Mouse (Mus musculus) hindbrain, embryonic 16.5 days (tissue): Measurements from ENCODE around the gene Tomm20. TPM values are rescaled to one million over a fixed set of nuclear protein-coding genes. Genes with fewer than 3 reads are reported as not detected.

Experiments
- ATAC-seq: fragments of 200-750 bp; cut with Nextera tagmentation; 2 replicates; pipeline ENCODE4 v1.8.0; 2017; ENCODE audit warnings: moderate TSS enrichment, moderate library complexity
- H3K27ac ChIP-seq: fragments of 300-500 bp; sonication (generic); 2 replicates; pipeline ENCODE4 v1.5.1; 2014; ENCODE audit warnings: low read depth, mild to moderate bottlenecking, control low read depth, low read length, moderate library complexity
- H3K27me3 ChIP-seq: fragments of 300-500 bp; sonication (generic); replicated peaks from 2 replicates; pipeline ENCODE4 v1.6.1; 2014; ENCODE audit warnings: low read length; ENCODE audit not compliant: control insufficient read depth, insufficient read depth
- H3K36me3 ChIP-seq: fragments of 300-500 bp; sonication (generic); 2 replicates; pipeline ENCODE4 v1.6.1; 2014; ENCODE audit warnings: mild to moderate bottlenecking, low read length, moderate library complexity, mixed read lengths; ENCODE audit not compliant: control insufficient read depth, insufficient read depth
- H3K4me1 ChIP-seq: fragments of 300-500 bp; sonication (generic); 2 replicates; pipeline ENCODE4 v1.6.1; 2014; ENCODE audit warnings: low read depth, low read length; ENCODE audit not compliant: control insufficient read depth, insufficient read depth
- H3K4me2 ChIP-seq: fragments of 300-500 bp; sonication (generic); 2 replicates; pipeline ENCODE4 v1.6.1; 2014; ENCODE audit warnings: mild to moderate bottlenecking, low read length, control low read depth, moderate library complexity
- H3K4me3 ChIP-seq: fragments of 300-500 bp; sonication (generic); 2 replicates; pipeline ENCODE4 v1.5.1; 2014; ENCODE audit warnings: mild to moderate bottlenecking, low read length, control low read depth, moderate library complexity
- H3K9ac ChIP-seq: fragments of 300-500 bp; sonication (generic); 2 replicates; pipeline ENCODE4 v1.6.1; 2014; ENCODE audit warnings: low read depth, mild to moderate bottlenecking, control low read depth, low read length, moderate library complexity
- H3K9me3 ChIP-seq: fragments of 300-500 bp; sonication (generic); 2 replicates; pipeline ENCODE4 v1.6.1; 2014; ENCODE audit warnings: mild to moderate bottlenecking, low read length, moderate library complexity; ENCODE audit not compliant: control insufficient read depth
- WGBS: fragments of 180-500 bp; shearing (Covaris S2); extraction: QIAGEN DNeasy Blood & Tissue Kit; methylation state at CpG from one replicate; pipeline ENCODE4 v1.1.7; 2014; 5-methylcytosine and 5-hydroxymethylcytosine counted together
- polyA plus RNA-seq: library from polyadenylated mRNA; unstranded; fragments of >200 nt; fragmentation: Nextera tagmentation; extraction: Ambion mirVana; gene quantifications from 2 replicates; pipeline ENCODE4 v1.2.1, GENCODE M21; 2015

Tomm20 gene
- polyA plus RNA-seq, 1 experiment from 2014 or later = 231 TPM

DNA sequence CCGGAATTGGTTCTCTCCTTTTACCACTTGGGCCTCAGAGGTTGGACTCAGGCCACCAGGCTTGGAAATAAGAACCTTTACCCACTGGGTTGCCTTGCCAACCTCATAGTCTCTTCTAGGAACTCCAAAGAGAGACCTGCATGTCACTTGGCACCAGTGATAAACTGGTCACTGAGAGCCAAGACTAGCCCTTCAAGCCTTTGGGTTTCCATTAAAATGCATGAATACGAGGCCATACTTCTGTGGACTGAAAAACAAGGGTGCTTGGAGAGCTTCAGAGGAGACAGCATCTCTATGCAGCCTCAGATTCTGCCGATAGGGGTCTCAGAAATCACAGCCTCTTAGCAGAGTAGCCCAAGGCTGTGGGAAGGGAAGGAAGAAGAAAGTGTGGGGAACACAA lies 38.3 kb downstream of the Tomm20 start:
- 55% methylated on average over 3 of the region's 3 CpGs for WGBS
- no peaks in the 10 kb centered on the region for H3K36me3 ChIP-seq
- H3K4me2 ChIP-seq = no peak overlapping the region
- no peak overlapping the region for H3K4me3 ChIP-seq
- peak; percentile 89 for ATAC-seq
- H3K9ac ChIP-seq = no peak overlapping the region
- no peaks in the 10 kb centered on the region; the same call in 1 of the 2 replicates for H3K9me3 ChIP-seq
- no peak overlapping the region; the same call in 1 of the 2 replicates for H3K27ac ChIP-seq
- no peaks in the 10 kb centered on the region; the same call in 1 of the 2 replicates for H3K4me1 ChIP-seq
- no peaks in the 10 kb centered on the region for H3K27me3 ChIP-seq

DNA sequence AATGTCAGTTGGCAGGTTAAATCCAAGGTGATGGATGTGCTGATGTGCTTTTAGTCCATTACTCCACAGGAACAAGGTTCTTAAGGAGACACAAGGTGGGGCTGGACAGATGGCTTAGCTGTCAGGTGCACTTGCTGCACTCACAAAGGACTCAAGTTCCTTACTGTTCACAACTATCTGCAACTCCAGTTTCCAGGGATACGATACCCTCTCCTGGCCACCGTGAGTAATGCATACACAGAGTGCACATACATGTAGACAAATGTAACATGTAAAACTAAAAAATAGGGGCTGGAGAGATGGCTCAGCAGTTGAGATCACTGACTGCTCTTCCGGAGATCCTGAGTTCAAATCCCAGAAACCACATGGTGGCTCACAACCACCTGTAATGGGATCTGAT lies 40.3 kb downstream of the Tomm20 start:
- Histone ChIP-seq H3K9me3 (no peaks in the 10 kb centered on the region; the same call in 1 of the 2 replicates), H3K9ac (no peak overlapping the region), H3K27ac (no peak overlapping the region), H3K36me3 (no peaks in the 10 kb centered on the region), H3K4me2 (no peak overlapping the region), H3K4me3 (no peak overlapping the region), H3K4me1 (no peaks in the 10 kb centered on the region; the same call in 1 of the 2 replicates), H3K27me3 (no peaks in the 10 kb centered on the region)
- ATAC-seq = no peak
- WGBS = 92% methylated on average over 3 of the region's 3 CpGs

DNA sequence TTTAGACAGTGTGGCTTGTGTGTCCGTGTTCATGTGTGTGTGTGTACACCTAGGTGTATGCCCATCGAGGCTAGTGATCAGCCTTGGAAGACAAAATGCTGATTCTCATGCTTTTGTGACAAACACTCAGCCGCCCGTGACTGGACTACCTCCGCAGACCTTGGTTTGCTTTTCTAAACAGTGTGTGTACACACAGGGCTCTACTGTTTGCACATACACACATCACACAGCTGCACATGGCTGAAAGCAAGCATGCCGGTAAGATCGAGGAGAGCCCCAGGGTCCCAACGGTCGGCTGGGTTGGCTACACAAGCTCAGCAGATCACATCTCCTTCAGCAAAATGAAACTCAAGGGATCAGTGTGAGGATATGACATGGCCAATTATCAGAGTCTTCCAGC lies 41.7 kb downstream of the Tomm20 start:
- no peaks in the 10 kb centered on the region; the same call in 1 of the 2 replicates for H3K4me1 ChIP-seq
- no peaks in the 10 kb centered on the region; the same call in 1 of the 2 replicates for H3K9me3 ChIP-seq
- WGBS = 88% methylated on average over 9 of the region's 9 CpGs
- no peak overlapping the region for H3K4me2 ChIP-seq
- no peaks in the 10 kb centered on the region for H3K36me3 ChIP-seq
- H3K27me3 ChIP-seq = no peaks in the 10 kb centered on the region
- H3K9ac ChIP-seq = no peak overlapping the region
- ATAC-seq = no peak
- H3K4me3 ChIP-seq = no peak overlapping the region
- no peak overlapping the region for H3K27ac ChIP-seq

DNA sequence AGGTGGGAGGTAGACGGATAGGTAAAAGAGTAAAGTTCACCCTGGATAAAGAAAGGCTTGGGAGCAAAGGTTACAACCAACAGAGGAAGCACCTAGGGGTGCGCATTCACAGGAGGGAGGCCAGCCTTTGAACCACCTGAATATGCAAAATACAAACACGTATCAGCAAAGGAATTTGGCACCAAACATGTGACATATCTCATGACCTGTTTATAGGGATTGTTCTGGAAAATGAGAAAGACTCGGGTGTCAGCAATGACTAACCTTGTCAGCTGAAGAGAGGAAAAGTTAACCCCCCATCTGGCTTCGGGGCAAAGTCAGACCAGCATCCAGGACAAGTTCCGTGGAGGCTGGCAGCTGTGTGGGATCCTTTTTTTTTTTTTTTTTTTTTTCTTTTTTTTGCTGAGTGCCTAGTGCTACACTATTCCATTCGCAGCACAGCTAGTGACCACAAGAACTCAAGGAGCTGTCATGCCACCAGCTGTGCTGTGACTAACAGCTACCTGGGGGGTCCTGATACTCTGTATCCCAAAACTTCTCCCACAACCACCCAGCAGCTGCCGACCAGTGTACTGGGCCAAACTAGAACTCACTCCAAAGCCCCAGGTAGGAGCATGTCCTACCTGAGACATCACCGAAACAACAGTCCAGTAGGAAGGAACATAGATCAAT lies 42.3 kb downstream of the Tomm20 start:
- no peak overlapping the region for H3K9ac ChIP-seq
- no peak overlapping the region for H3K27ac ChIP-seq
- H3K9me3 ChIP-seq = no peaks in the 10 kb centered on the region; the same call in 1 of the 2 replicates
- H3K27me3 ChIP-seq = no peaks in the 10 kb centered on the region
- no peaks in the 10 kb centered on the region for H3K36me3 ChIP-seq
- WGBS = 72% methylated on average over 9 of the region's 9 CpGs
- no peak overlapping the region for H3K4me2 ChIP-seq
- no peak for ATAC-seq
- H3K4me1 ChIP-seq = no peaks in the 10 kb centered on the region; the same call in 1 of the 2 replicates
- no peak overlapping the region for H3K4me3 ChIP-seq

DNA sequence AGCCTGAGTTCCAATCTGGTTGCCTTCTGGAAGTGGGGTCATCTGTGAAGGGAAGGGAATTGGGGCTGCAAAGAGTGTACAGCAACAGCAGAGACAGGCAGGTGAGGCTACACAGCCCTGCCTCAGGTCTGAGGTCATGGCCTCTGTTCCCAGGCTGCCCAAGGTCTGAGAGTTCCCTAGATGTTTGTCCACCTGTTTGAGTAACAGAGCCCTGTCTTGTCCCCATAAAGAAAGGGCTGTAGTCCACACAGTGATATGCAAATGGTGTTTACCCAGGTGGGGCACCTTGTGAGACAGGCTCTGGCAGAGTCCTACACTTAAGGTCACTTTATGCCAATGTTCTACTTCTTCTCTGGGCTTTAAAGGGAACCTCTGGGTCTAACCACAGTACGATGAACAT lies 44.0 kb downstream of the Tomm20 start:
- ATAC-seq = no peak
- no peak overlapping the region for H3K9ac ChIP-seq
- no peaks in the 10 kb centered on the region for H3K4me1 ChIP-seq
- H3K27me3 ChIP-seq = no peaks in the 10 kb centered on the region
- WGBS = 81% methylated on average over 1 of the region's 1 CpGs
- H3K9me3 ChIP-seq = no peaks in the 10 kb centered on the region; the same call in 1 of the 2 replicates
- H3K4me2 ChIP-seq = no peak overlapping the region
- no peaks in the 10 kb centered on the region for H3K36me3 ChIP-seq
- H3K4me3 ChIP-seq = no peak overlapping the region
- H3K27ac ChIP-seq = no peak overlapping the region

DNA sequence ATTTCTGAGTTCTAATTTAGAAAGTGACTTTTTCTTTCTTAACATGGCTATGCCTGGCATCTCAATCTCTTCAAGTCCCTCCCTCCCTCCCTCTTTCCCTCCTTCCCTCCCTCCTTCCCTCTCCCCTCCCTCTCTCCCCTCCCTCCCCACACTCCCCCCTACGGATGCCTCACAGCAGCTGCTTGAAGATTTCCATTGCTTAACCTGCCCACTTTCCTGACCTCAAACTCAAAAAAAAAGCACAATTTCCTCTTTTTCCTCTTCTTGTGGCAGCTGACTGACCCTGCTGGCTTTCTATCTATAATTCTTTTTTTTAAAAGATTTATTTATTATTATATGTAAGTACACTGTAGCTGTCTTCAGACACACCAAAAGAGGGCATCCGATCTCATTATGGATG lies 44.6 kb downstream of the Tomm20 start:
- ATAC-seq = no peak

DNA sequence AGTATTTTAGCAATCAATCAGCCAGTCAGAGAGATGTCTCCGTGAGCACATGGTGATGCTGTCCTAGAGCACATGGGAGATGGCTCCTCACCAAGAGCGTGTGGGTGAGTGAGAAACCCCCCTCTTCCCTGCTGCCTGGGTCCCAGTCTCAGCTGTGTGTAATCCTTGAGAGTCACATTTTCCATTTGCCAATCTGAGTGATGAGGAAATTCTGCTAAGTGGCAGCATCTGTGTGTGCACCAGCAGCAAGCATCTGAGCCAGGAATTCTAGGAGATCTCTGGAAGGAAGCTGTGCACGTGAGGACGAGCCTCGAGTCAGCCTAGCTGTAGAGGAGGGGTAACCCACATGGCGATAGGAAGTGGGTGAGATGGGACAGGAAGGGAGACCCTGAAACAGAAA lies 50.5 kb downstream of the Tomm20 start:
- H3K9ac ChIP-seq = no peak overlapping the region
- H3K27me3 ChIP-seq = no peaks in the 10 kb centered on the region
- 0 out of 2 replicates have a peak, but pooled peaks have one; percentile 65 for ATAC-seq
- 40% methylated on average over 6 of the region's 6 CpGs for WGBS
- H3K4me3 ChIP-seq = no peak overlapping the region
- no peak overlapping the region for H3K4me2 ChIP-seq
- no peaks in the 10 kb centered on the region for H3K36me3 ChIP-seq
- no peaks in the 10 kb centered on the region for H3K9me3 ChIP-seq
- peak overlapping the region; percentile 36; the same call in 1 of the 2 replicates for H3K27ac ChIP-seq
- H3K4me1 ChIP-seq = 0 out of 2 replicates have a peak, but pooled peaks cover 5% of the 10 kb centered on the region

More for the DNA sequence above, 44.6 kb downstream of the Tomm20 start:
- no peaks in the 10 kb centered on the region for H3K36me3 ChIP-seq
- H3K27ac ChIP-seq = no peak overlapping the region
- H3K27me3 ChIP-seq = no peaks in the 10 kb centered on the region
- no peak overlapping the region for H3K4me3 ChIP-seq
- H3K4me2 ChIP-seq = no peak overlapping the region
- 68% methylated on average over 2 of the region's 2 CpGs for WGBS
- H3K9ac ChIP-seq = no peak overlapping the region
- H3K4me1 ChIP-seq = no peaks in the 10 kb centered on the region
- no peaks in the 10 kb centered on the region; the same call in 1 of the 2 replicates for H3K9me3 ChIP-seq

DNA sequence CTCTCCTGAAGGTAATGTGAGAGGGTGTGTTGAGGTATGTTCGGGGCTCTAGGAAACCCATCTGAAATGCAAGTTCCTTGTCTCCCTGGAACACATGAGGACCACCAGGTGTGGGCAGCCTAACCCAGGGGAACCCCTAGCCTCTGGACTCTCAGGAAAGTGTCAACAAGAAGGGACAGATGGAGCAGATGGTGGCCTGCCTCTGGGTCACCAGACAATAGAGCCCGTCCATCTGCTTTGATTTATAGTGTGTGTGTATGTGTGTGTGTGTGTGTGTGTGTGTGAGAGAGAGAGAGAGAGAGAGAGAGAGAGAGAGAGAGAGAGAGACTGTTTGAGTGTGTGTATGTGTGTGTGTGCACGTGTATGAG lies 58.0 kb downstream of the Tomm20 start:
- no peaks in the 10 kb centered on the region for H3K36me3 ChIP-seq
- no peak overlapping the region for H3K9ac ChIP-seq
- no peaks in the 10 kb centered on the region for H3K27me3 ChIP-seq
- H3K27ac ChIP-seq = no peak overlapping the region
- no peak for ATAC-seq
- H3K4me1 ChIP-seq = peaks cover 13% of the 10 kb centered on the region
- H3K4me3 ChIP-seq = no peak overlapping the region
- WGBS = 68% methylated on average over 3 of the region's 3 CpGs
- no peak overlapping the region for H3K4me2 ChIP-seq
- no peaks in the 10 kb centered on the region for H3K9me3 ChIP-seq

DNA sequence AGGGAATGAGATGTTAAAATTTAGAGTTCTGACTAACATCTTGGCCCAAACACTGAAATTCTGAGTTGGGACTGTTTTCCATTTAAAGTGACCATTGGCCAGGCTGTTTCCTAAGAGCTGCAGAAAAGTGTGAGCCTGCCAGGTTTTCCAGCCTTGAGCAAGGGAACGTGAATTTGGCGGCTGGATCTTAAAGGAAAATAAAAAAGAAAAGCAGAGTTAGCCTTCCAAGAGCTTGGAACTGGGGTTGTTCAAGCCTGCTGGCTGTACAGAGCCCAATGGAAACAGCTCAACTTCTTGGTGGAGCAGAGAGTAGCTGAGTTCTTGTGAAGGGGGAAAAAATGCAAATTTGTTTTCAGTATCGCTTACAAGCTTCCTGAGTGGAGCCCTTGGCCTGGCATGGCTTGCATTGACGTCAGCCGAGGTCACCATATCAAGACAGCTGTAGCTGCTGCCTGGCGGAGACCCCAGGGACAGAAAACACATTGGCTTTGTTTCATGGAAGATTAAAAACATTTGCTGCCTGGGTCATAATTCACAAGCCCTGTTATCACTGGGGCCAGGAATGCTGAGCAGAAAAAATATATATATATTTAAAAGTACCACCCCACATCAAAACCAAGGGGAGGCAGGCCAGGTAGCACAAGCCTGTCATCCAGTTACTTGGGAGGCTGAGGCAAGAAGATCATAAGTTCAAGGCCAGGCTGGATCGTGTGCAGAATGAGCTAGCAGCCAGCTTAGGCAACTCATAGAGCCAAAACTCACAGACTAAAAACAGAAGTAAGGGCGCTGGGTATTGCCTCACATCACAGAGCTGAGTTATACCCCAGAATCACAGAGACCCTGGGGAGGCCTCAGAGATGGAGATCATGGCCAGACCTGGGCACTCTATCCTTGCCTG lies 58.7 kb downstream of the Tomm20 start:
- WGBS = 53% methylated on average over 8 of the region's 8 CpGs
- no peaks in the 10 kb centered on the region for H3K27me3 ChIP-seq
- no peaks in the 10 kb centered on the region for H3K9me3 ChIP-seq
- H3K36me3 ChIP-seq = no peaks in the 10 kb centered on the region
- no peak for ATAC-seq
- H3K9ac ChIP-seq = 0 out of 2 replicates have a peak overlapping the region, but pooled peaks have one; percentile 6
- peak overlapping the region; percentile 60 for H3K27ac ChIP-seq
- peaks cover 13% of the 10 kb centered on the region for H3K4me1 ChIP-seq
- no peak overlapping the region for H3K4me3 ChIP-seq
- no peak overlapping the region for H3K4me2 ChIP-seq
